Mouse (Mus musculus) spleen, postnatal 10 days (tissue): ENCODE data around the gene Zfp110.

ENCODE experiments used
- DNase-seq, 2 experiments: peaks; one replicate each; pipeline ENCODE4 v3.0.0; 2021 to 2022; ENCODE audit warnings: low spot score in 2 of 2

Gene Zfp110

DNA sequence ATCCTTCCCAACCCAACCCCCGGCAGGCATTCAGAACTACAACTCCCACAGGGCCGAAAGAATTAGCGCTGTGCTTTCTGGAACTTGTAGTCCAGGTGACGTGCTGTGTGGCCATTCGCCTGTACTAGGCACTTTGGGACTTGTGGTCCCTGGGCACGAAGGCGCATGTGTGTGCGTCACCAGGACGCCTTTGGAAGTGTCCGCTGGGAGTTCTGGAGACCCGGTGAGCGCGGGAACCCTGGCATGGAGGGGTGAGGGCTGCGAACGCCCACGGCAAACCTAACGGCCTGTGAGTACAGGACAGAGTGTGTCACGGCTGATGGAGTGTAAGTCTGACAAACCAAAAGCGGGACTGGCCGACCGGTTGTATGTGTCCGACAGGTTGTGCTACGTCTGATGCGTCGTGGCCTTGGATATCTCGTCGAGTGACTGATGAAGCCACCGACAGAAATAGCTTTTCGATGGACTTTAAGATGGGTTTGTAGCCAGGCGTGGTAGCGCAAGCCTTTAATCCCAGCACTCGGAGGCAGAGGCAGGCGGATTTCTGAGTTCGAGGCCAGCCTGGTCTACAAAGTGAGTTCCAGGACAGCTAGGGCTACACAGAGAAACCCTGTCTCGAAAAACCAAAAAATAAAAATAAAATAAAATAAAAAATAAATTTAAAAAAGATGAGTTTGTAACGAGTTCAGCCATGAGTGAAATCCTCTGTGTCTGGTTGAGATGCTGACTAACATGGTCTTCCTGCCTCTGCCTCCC lies 63.3 kb downstream of the Zfp110 start, which contains the start of gene Zscan22:
Zscan22 (plus strand) TSS at position 161 of the 756 bp plus-strand sequence.
- peak; percentile 67 to 85 for DNase-seq
